Mouse (Mus musculus): ENCODE measurements around the gene Cse1l.

Gene Cse1l

GRCm38 (mm10) chr2:166905711-166906522 is at the start of gene Cse1l:
TSS of gene Cse1l (plus strand) at chr2:166906040.
- peak; percentile 98 for DNase-seq (ENCODE audit: low spot score in 2 of 2)

- DNase-seq (ENCODE audit: low spot score in 2 of 2) = no peak
These were observed 49.5 kb upstream of the Cse1l start for GRCm38 (mm10) chr2:166856366-166856765.

- DNase-seq (ENCODE audit: low spot score in 2 of 2) = no peak
These were observed 48.7 kb upstream of the Cse1l start for GRCm38 (mm10) chr2:166857118-166857517.

- no peak for DNase-seq (ENCODE audit: low spot score in 2 of 2)
These were observed 46.6 kb upstream of the Cse1l start for GRCm38 (mm10) chr2:166859214-166859613.

- no peak for DNase-seq (ENCODE audit: low spot score in 2 of 2)
These were observed 43.3 kb upstream of the Cse1l start for GRCm38 (mm10) chr2:166862505-166862904.

- DNase-seq (ENCODE audit: low spot score in 2 of 2) = no peak
These were observed 40.4 kb upstream of the Cse1l start for GRCm38 (mm10) chr2:166865476-166865875.

GRCm38 (mm10) chr2:166870271-166870865 is 35.5 kb upstream of the Cse1l start:
- no peak for DNase-seq (ENCODE audit: low spot score in 2 of 2)

- DNase-seq (ENCODE audit: low spot score in 2 of 2) = no peak
These were observed 34.9 kb upstream of the Cse1l start for GRCm38 (mm10) chr2:166870899-166871298.

GRCm38 (mm10) chr2:166874675-166875280 is 31.1 kb upstream of the Cse1l start:
- no peak for DNase-seq (ENCODE audit: low spot score in 2 of 2)

- peak in 1 of 2 experiments; percentile 33 for DNase-seq (ENCODE audit: low spot score in 2 of 2)
These were observed 30.3 kb upstream of the Cse1l start for GRCm38 (mm10) chr2:166875561-166875960.

- DNase-seq (ENCODE audit: low spot score in 2 of 2) = peak in 1 of 2 experiments; percentile 15
These were observed 29.5 kb upstream of the Cse1l start for GRCm38 (mm10) chr2:166876331-166876730.

- DNase-seq (ENCODE audit: low spot score in 2 of 2) = no peak
These were observed 20.8 kb upstream of the Cse1l start for GRCm38 (mm10) chr2:166885066-166885465.

- DNase-seq (ENCODE audit: low spot score in 2 of 2) = no peak
These were observed 20.2 kb upstream of the Cse1l start for GRCm38 (mm10) chr2:166885619-166886018.

- DNase-seq (ENCODE audit: low spot score in 2 of 2) = no peak
These were observed 19.6 kb upstream of the Cse1l start for GRCm38 (mm10) chr2:166886231-166886630.

- DNase-seq (ENCODE audit: low spot score in 2 of 2) = no peak
These were observed 18.0 kb upstream of the Cse1l start for GRCm38 (mm10) chr2:166887816-166888215.

- no peak for DNase-seq (ENCODE audit: low spot score in 2 of 2)
These were observed 14.4 kb upstream of the Cse1l start for GRCm38 (mm10) chr2:166891366-166891880.

- no peak for DNase-seq (ENCODE audit: low spot score in 2 of 2)
These were observed 13.6 kb upstream of the Cse1l start for GRCm38 (mm10) chr2:166892158-166892680.

GRCm38 (mm10) chr2:166893036-166893435 is 12.8 kb upstream of the Cse1l start:
- DNase-seq (ENCODE audit: low spot score in 2 of 2) = no peak

GRCm38 (mm10) chr2:166896368-166896767 is 9.5 kb upstream of the Cse1l start:
- DNase-seq (ENCODE audit: low spot score in 2 of 2) = no peak

- DNase-seq (ENCODE audit: low spot score in 2 of 2) = no peak
These were observed 8.9 kb upstream of the Cse1l start for GRCm38 (mm10) chr2:166896974-166897373.

- DNase-seq (ENCODE audit: low spot score in 2 of 2) = no peak
These were observed 6.7 kb upstream of the Cse1l start for GRCm38 (mm10) chr2:166899161-166899560.

- no peak for DNase-seq (ENCODE audit: low spot score in 2 of 2)
These were observed 6.1 kb upstream of the Cse1l start for GRCm38 (mm10) chr2:166899746-166900145.
